Mouse (Mus musculus) forebrain, postnatal 0 days (tissue): ENCODE data around the gene Cdk5rap2. TPM values are rescaled to one million over a fixed set of nuclear protein-coding genes. Genes with fewer than 3 reads are reported as not detected.
A peak's percentile ranks its signal among the peaks of the same experiment; 100 is the strongest.

ENCODE experiments used
- ATAC-seq: fragments of 200-750 bp; cut with Nextera tagmentation; 2 replicates; pipeline ENCODE4 v1.8.0; 2017; ENCODE audit warnings: mild to moderate bottlenecking, moderate library complexity
- DNase-seq: peaks from one replicate; pipeline ENCODE4 v3.0.0-alpha.2; 2015
- H3K27ac ChIP-seq: fragments of 300-500 bp; sonication (generic); 2 replicates; pipeline ENCODE4 v1.5.1; 2014; ENCODE audit warnings: low read depth, mild to moderate bottlenecking, antibody characterized with exemption, low read length, moderate library complexity, mixed read lengths
- H3K27me3 ChIP-seq: fragments of 300-500 bp; sonication (generic); 2 replicates; pipeline ENCODE4 v1.6.1; 2014; ENCODE audit warnings: mild to moderate bottlenecking, low read length, mixed read lengths; ENCODE audit not compliant: insufficient read depth
- H3K36me3 ChIP-seq: fragments of 300-500 bp; sonication (generic); 2 replicates; pipeline ENCODE4 v1.6.1; 2014; ENCODE audit warnings: mild to moderate bottlenecking, moderate library complexity; ENCODE audit not compliant: insufficient read depth
- H3K4me1 ChIP-seq: fragments of 300-500 bp; sonication (generic); 2 replicates; pipeline ENCODE4 v1.6.1; 2014; ENCODE audit warnings: antibody characterized with exemption; ENCODE audit not compliant: insufficient read depth
- H3K4me2 ChIP-seq: fragments of 300-500 bp; sonication (generic); 2 replicates; pipeline ENCODE4 v1.6.1; 2014; ENCODE audit warnings: low read depth, mild to moderate bottlenecking, moderate library complexity
- H3K4me3 ChIP-seq: fragments of 300-500 bp; sonication (generic); 2 replicates; pipeline ENCODE4 v1.5.1; 2014; ENCODE audit warnings: low read depth, low read length, mixed read lengths
- H3K9ac ChIP-seq: fragments of 300-500 bp; sonication (generic); 2 replicates; pipeline ENCODE4 v1.6.1; 2014; ENCODE audit warnings: mild to moderate bottlenecking
- H3K9me3 ChIP-seq: fragments of 300-500 bp; sonication (generic); 2 replicates; pipeline ENCODE4 v1.6.1; 2016; ENCODE audit warnings: low read length
- CTCF ChIP-seq: sonication (generic); IDR thresholded peaks from 2 replicates; pipeline ENCODE4 v1.5.1; 2016; ENCODE audit warnings: antibody characterized with exemption, control low read depth, low read depth
- WGBS: fragments of 180-500 bp; shearing (Covaris S2); extraction: QIAGEN DNeasy Blood & Tissue Kit; methylation state at CpG from one replicate; pipeline ENCODE4 v1.1.7; 2014; 5-methylcytosine and 5-hydroxymethylcytosine counted together
- polyA plus RNA-seq: library from polyadenylated mRNA; unstranded; fragments of >200 nt; fragmentation: Nextera tagmentation; extraction: Ambion mirVana; gene quantifications from 2 replicates; pipeline ENCODE4 v1.2.1, GENCODE M21; 2015
- total RNA-seq: library from RNA; depleted of rRNA; stranded (reverse); fragments of >200 nt; gene quantifications from 2 replicates; pipeline ENCODE4 v1.2.3, GENCODE M21; 2014

Cdk5rap2 gene
- total and polyA plus RNA-seq, 2 experiments from 2014 or later: 6.1 to 16.7 TPM

GRCm38 (mm10) chr4:70272527-70272926, 137.7 kb downstream of the Cdk5rap2 start:
- DNase-seq (peak; percentile 7), ATAC-seq (no peak; the same call in 1 of the 2 replicates)
- H3K9ac ChIP-seq: no peak overlapping the region
- WGBS: 69% methylated on average over 4 of the region's 4 CpGs
- no peak overlapping the region for H3K4me2 ChIP-seq
- peaks cover 14% of the 10 kb centered on the region; the same call in 1 of the 2 replicates for H3K36me3 ChIP-seq
- H3K27me3 ChIP-seq: no peaks in the 10 kb centered on the region
- no peak overlapping the region for H3K27ac ChIP-seq
- no peaks in the 10 kb centered on the region for H3K9me3 ChIP-seq
- no peak overlapping the region for H3K4me3 ChIP-seq
- TF ChIP-seq CTCF: no peak
- no peaks in the 10 kb centered on the region for H3K4me1 ChIP-seq

GRCm38 (mm10) chr4:70267213-70267906, 142.9 kb downstream of the Cdk5rap2 start:
- Histone ChIP-seq H3K4me3 (no peak overlapping the region), H3K9ac (no peak overlapping the region), H3K9me3 (no peaks in the 10 kb centered on the region), H3K4me1 (no peaks in the 10 kb centered on the region), H3K27ac (no peak overlapping the region), H3K27me3 (no peaks in the 10 kb centered on the region), H3K4me2 (no peak overlapping the region), H3K36me3 (peaks cover 25% of the 10 kb centered on the region; the same call in 1 of the 2 replicates)
- ATAC-seq (no peak), DNase-seq (no peak)
- no peak for TF ChIP-seq CTCF
- whole genome bisulfite sequencing: 90% methylated on average over 2 of the region's 2 CpGs

GRCm38 (mm10) chr4:70265248-70265647, 145.0 kb downstream of the Cdk5rap2 start:
- 67% methylated on average over 6 of the region's 6 CpGs for WGBS
- DNase-seq: peak; percentile 52
- peak; percentile 58 for ATAC-seq
- peak; percentile 81 for TF ChIP-seq CTCF
- Histone ChIP-seq H3K4me3 (no peak overlapping the region), H3K4me2 (no peak overlapping the region), H3K27me3 (no peaks in the 10 kb centered on the region), H3K4me1 (no peaks in the 10 kb centered on the region), H3K9ac (no peak overlapping the region), H3K36me3 (0 out of 2 replicates have a peak, but pooled peaks cover 14% of the 10 kb centered on the region), H3K27ac (no peak overlapping the region), H3K9me3 (no peaks in the 10 kb centered on the region)

DNA sequence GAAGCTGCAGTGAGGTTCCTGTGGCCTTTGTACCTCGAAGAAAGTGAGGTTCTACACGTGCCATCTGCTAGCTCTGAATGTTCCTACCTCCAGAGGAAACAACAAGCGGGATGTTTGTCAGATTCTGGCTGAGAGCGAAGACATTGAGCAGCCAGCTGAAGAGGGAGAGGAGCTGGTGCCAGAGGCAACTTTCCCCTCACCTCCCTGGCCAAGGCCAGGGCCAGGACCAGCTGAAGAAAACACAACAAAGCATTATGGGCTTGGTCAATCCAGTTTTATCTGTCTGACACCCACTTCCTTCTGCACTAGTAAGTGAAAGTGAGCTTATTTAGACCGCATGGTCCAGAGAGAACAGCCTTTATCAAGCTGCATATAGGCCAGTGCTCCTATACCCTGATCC, 147.4 kb downstream of the Cdk5rap2 start:
- H3K4me1 ChIP-seq: peaks cover 9% of the 10 kb centered on the region
- no peaks in the 10 kb centered on the region for H3K27me3 ChIP-seq
- no peaks in the 10 kb centered on the region for H3K9me3 ChIP-seq
- no peak overlapping the region for H3K4me2 ChIP-seq
- no peak overlapping the region for H3K9ac ChIP-seq
- 86% methylated on average over 5 of the region's 5 CpGs for WGBS
- ATAC-seq (no peak), DNase-seq (no peak)
- H3K36me3 ChIP-seq: 0 out of 2 replicates have a peak, but pooled peaks cover 14% of the 10 kb centered on the region
- TF ChIP-seq CTCF: no peak
- H3K4me3 ChIP-seq: no peak overlapping the region
- H3K27ac ChIP-seq: no peak overlapping the region

DNA sequence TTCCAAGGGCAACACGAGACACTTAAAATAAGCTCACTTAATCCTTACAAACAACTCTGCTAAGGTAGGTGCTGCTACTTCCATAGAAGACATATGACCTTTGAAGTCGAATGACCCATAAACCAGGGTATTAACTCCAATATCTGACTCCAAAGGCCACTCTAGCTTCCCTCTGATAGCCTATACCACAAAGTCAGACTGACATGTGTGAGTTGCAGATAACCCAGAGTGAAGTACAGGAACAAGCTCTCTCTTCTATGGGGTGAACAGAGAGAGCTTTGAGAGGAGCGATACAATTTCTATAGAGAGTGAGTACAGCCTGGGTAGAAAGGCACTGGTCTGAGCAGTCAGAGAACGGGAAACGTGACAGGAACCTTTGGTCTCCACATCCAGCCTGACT, 148.9 kb downstream of the Cdk5rap2 start:
- H3K4me3 ChIP-seq: no peak overlapping the region
- H3K4me1 ChIP-seq: peaks cover 9% of the 10 kb centered on the region
- no peaks in the 10 kb centered on the region for H3K27me3 ChIP-seq
- H3K9me3 ChIP-seq: no peaks in the 10 kb centered on the region
- ATAC-seq (no peak), DNase-seq (no peak)
- WGBS: 84% methylated on average over 5 of the region's 5 CpGs
- H3K36me3 ChIP-seq: peaks cover 19% of the 10 kb centered on the region; the same call in 1 of the 2 replicates
- TF ChIP-seq CTCF: no peak
- no peak overlapping the region for H3K27ac ChIP-seq
- no peak overlapping the region for H3K9ac ChIP-seq
- no peak overlapping the region for H3K4me2 ChIP-seq

DNA sequence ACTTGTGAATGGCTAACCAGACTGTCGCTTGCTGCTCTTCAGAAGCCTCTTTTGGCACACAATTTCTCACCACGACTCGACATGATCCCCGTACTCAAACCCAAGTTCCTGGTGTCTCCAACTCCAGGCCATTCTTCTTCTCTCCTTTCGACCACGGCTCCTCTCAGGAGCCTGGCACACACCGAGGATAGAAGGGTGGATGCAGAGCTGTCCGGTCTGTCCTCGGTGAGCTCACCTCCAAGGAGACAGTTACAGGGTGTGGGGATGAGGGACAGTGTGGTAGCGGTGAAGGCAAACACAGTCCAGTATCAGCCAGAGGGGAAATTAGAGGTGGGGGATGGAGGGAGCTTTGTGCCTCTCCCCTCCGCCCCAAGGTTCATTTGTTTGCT, 149.8 kb downstream of the Cdk5rap2 start:
- no peak for TF ChIP-seq CTCF
- peaks cover 25% of the 10 kb centered on the region for H3K36me3 ChIP-seq
- no peak for DNase-seq
- no peaks in the 10 kb centered on the region for H3K27me3 ChIP-seq
- no peak for ATAC-seq
- 73% methylated on average over 11 of the region's 11 CpGs for WGBS
- no peak overlapping the region for H3K9ac ChIP-seq
- H3K4me3 ChIP-seq: no peak overlapping the region
- peak overlapping the region; percentile 40; the same call in 1 of the 2 replicates for H3K27ac ChIP-seq
- H3K4me1 ChIP-seq: peaks cover 9% of the 10 kb centered on the region
- no peak overlapping the region for H3K4me2 ChIP-seq
- H3K9me3 ChIP-seq: no peaks in the 10 kb centered on the region

GRCm38 (mm10) chr4:70259726-70260418, 150.4 kb downstream of the Cdk5rap2 start:
- Histone ChIP-seq H3K4me2 (no peak overlapping the region), H3K27me3 (no peaks in the 10 kb centered on the region), H3K36me3 (peaks cover 26% of the 10 kb centered on the region), H3K27ac (peak overlapping the region; percentile 40; the same call in 1 of the 2 replicates), H3K4me1 (peaks cover 9% of the 10 kb centered on the region), H3K9me3 (no peaks in the 10 kb centered on the region), H3K4me3 (no peak overlapping the region), H3K9ac (no peak overlapping the region)
- 44% methylated on average over 3 of the region's 3 CpGs for WGBS
- ATAC-seq (peak; percentile 90), DNase-seq (peak; percentile 77)
- TF ChIP-seq CTCF: peak; percentile 56
